Mouse (Mus musculus): ENCODE measurements around the gene P2ry6. TPM values are rescaled to one million over a fixed set of nuclear protein-coding genes. Genes with fewer than 3 reads are reported as not detected.

P2ry6 gene
- total RNA-seq, 1 experiment = 0.45 TPM

DNA sequence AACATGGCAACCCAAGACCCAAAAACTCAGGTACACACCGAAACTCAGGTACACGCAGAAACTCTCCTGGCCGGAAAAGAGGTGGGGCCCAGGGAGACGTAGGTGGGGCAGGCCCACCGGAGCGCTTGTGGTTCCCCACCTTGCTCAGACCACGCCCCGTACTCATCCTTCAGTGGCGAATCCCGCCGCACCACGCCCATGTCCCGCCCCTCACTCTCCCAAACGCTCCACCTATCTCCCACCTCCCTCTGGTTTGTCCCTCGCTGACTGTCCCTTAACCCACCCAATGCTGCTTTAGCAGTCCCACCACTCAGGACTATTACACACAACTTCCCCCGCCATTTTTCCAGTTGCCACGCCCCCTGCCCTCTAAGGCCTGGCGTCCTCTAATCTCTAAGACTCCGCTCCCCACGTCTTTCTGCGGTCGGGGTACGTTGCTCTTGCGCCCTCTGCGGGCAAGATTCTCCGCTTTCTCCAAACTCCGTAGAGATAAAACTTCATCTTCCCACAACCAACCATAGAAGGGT is 41.9 kb downstream of the P2ry6 start:
- H3K9me3 ChIP-seq (ENCODE audit: control insufficient read depth, insufficient read depth, low read depth, low read length) = no peaks in the 10 kb centered on the region
- H3K9ac ChIP-seq (ENCODE audit: insufficient read depth, low read depth, low read length, poor library complexity, severe bottlenecking) = peak overlapping the region; percentile 76
- H3K4me3 ChIP-seq (ENCODE audit: insufficient read depth in 1 of 2, low read depth in 1 of 2, low read length in 2 of 2, poor library complexity in 1 of 2, severe bottlenecking in 1 of 2) = peak overlapping the region; percentile 76 to 96
- peak; percentile 96 for DNase-seq (ENCODE audit: low read depth, low spot score)
- TF ChIP-seq ZNF384 (IDR thresholded peaks at IDR 0.05; ENCODE audit: low read depth, low read length) (no peak), MAFK (IDR thresholded peaks at IDR 0.05; ENCODE audit: insufficient read depth, low read depth, low read length) (no peak), ZC3H11A (IDR thresholded peaks at IDR 0.05; ENCODE audit: borderline replicate concordance, low read depth, low read length) (peak; percentile 7; the same call in 1 of the 2 replicates), CHD2 (IDR thresholded peaks at IDR 0.05; ENCODE audit: low read depth, low read length) (no peak), HCFC1 (IDR thresholded peaks at IDR 0.05; ENCODE audit: borderline replicate concordance, insufficient read depth, low read length) (0 out of 2 replicates have a peak, but pooled peaks have one; percentile 38)
- peaks cover 20% of the 10 kb centered on the region; the same call in 1 of the 2 replicates for H3K36me3 ChIP-seq (ENCODE audit: control insufficient read depth, insufficient read depth, low read length, poor library complexity, severe bottlenecking)
- in situ Hi-C loops (cut with MboI; ENCODE audit: low sequenced_read_pairs in 2 of 2, unreplicated experiment in 2 of 2) = no loop called here
- peak overlapping the region; percentile 85 for H3K27ac ChIP-seq (ENCODE audit: insufficient read depth, low read depth, low read length, poor library complexity, severe bottlenecking)
- H3K4me1 ChIP-seq (ENCODE audit: control insufficient read depth in 2 of 2, insufficient read depth in 2 of 2, low read length in 2 of 2, poor library complexity in 1 of 2) = peaks cover 5 to 19% of the 10 kb centered on the region in 2 experiments; a peak in 3 of 4 replicates

DNA sequence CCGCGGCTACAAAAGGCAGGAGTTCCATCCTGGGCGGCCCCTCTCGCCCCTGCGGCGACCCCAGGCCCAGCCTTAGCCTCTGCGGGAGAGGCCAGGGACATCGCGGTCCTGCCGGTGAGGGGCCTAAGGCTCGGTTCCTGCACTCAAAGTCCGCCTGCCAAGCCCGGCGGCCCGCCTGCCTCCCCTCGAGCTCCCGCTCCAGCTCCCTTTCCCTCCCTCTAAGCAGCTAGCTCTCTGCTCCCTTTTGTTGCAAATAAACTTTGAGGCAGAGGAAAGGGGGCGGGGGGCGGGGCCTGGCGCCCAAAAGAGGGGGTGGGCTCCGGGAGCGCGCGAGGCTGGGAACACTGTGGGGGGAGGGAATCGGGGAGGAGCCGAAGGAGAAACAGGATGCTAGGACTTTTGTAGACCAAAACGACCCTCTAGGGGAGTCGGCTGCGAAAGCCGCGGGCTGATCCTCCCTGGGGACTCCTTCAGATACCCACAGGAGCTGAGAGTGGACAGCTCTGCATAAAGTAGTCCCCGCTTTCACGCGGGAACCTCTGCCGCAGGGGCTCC is 42.4 kb downstream of the P2ry6 start, which contains the start of gene Arhgef17:
Arhgef17 (minus strand) TSS at position 182 of the 555 bp plus-strand sequence.
- peak; percentile 88 for DNase-seq (ENCODE audit: low read depth, low spot score)
- peaks cover 5 to 22% of the 10 kb centered on the region in 2 experiments; a peak in 3 of 4 replicates for H3K4me1 ChIP-seq (ENCODE audit: control insufficient read depth in 2 of 2, insufficient read depth in 2 of 2, low read length in 2 of 2, poor library complexity in 1 of 2)
- H3K36me3 ChIP-seq (ENCODE audit: control insufficient read depth, insufficient read depth, low read length, poor library complexity, severe bottlenecking) = peaks cover 20% of the 10 kb centered on the region; the same call in 1 of the 2 replicates
- peak within 1 kb of the TSS; percentile 85 for H3K27ac ChIP-seq (ENCODE audit: insufficient read depth, low read depth, low read length, poor library complexity, severe bottlenecking)
- peak within 1 kb of the TSS; percentile 80 for H3K9ac ChIP-seq (ENCODE audit: insufficient read depth, low read depth, low read length, poor library complexity, severe bottlenecking)
- H3K4me3 ChIP-seq (ENCODE audit: insufficient read depth in 1 of 2, low read depth in 1 of 2, low read length in 2 of 2, poor library complexity in 1 of 2, severe bottlenecking in 1 of 2) = peak within 1 kb of the TSS; percentile 76 to 96
- no peaks in the 10 kb centered on the region for H3K9me3 ChIP-seq (ENCODE audit: control insufficient read depth, insufficient read depth, low read depth, low read length)
- TF ChIP-seq HCFC1 (IDR thresholded peaks at IDR 0.05; ENCODE audit: borderline replicate concordance, insufficient read depth, low read length) (no peak), MAFK (IDR thresholded peaks at IDR 0.05; ENCODE audit: insufficient read depth, low read depth, low read length) (no peak), ZNF384 (IDR thresholded peaks at IDR 0.05; ENCODE audit: low read depth, low read length) (no peak)
- in situ Hi-C loops (cut with MboI; ENCODE audit: low sequenced_read_pairs in 2 of 2, unreplicated experiment in 2 of 2) = no loop called here

DNA sequence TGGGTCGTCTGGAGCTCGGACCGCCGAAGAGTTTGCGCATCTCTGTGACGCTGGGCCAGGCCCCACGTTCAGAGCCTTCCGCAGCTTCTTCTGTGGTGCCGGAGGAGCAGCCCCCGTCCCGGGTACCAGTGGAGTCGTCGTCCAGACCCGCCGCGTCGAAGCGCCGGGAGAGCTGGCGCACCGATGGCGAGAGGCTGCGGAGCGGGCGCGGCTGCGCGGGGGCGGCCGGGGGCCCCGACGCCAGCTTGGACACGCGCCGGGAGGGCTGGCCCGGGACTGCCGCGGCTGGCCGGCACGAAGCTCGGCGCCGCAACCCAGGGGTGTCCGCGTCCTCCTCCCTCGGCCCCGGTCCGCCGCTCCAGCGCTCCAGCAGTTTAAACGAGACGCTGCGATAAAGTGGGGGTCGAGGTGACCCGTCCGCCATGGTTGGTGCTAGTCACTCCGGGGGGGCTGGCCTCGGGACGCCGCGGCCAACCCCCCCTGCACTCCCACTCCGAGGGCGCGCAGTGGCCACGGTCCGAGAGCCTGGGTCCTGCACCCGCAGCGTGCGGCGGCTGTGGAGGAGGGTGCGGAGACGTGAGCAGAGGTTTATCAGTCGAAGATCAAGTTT is 43.0 kb downstream of the P2ry6 start:
- in situ Hi-C loops (cut with MboI; ENCODE audit: low sequenced_read_pairs in 2 of 2, unreplicated experiment in 2 of 2) = no loop called here
- DNase-seq (ENCODE audit: low read depth, low spot score) = no peak
- peak overlapping the region; percentile 80 for H3K9ac ChIP-seq (ENCODE audit: insufficient read depth, low read depth, low read length, poor library complexity, severe bottlenecking)
- peak overlapping the region; percentile 78 for H3K27ac ChIP-seq (ENCODE audit: insufficient read depth, low read depth, low read length, poor library complexity, severe bottlenecking)
- H3K9me3 ChIP-seq (ENCODE audit: control insufficient read depth, insufficient read depth, low read depth, low read length) = no peaks in the 10 kb centered on the region
- H3K36me3 ChIP-seq (ENCODE audit: control insufficient read depth, insufficient read depth, low read length, poor library complexity, severe bottlenecking) = peaks cover 20% of the 10 kb centered on the region; the same call in 1 of the 2 replicates
- H3K4me1 ChIP-seq (ENCODE audit: control insufficient read depth in 2 of 2, insufficient read depth in 2 of 2, low read length in 2 of 2, poor library complexity in 1 of 2) = peaks cover 5 to 28% of the 10 kb centered on the region in 2 experiments; a peak in 3 of 4 replicates
- TF ChIP-seq ZNF384 (IDR thresholded peaks at IDR 0.05; ENCODE audit: low read depth, low read length) (no peak), ZC3H11A (IDR thresholded peaks at IDR 0.05; ENCODE audit: borderline replicate concordance, low read depth, low read length) (no peak), MAFK (IDR thresholded peaks at IDR 0.05; ENCODE audit: insufficient read depth, low read depth, low read length) (no peak), HCFC1 (IDR thresholded peaks at IDR 0.05; ENCODE audit: borderline replicate concordance, insufficient read depth, low read length) (no peak), CHD2 (IDR thresholded peaks at IDR 0.05; ENCODE audit: low read depth, low read length) (no peak)
- peak overlapping the region; percentile 76 to 96 for H3K4me3 ChIP-seq (ENCODE audit: insufficient read depth in 1 of 2, low read depth in 1 of 2, low read length in 2 of 2, poor library complexity in 1 of 2, severe bottlenecking in 1 of 2)

GRCm38 (mm10) chr7:100930619-100931315 is 43.7 kb downstream of the P2ry6 start:
- no peak for TF ChIP-seq ZNF384 (IDR thresholded peaks at IDR 0.05; ENCODE audit: low read depth, low read length)
- TF ChIP-seq ZC3H11A (IDR thresholded peaks at IDR 0.05; ENCODE audit: borderline replicate concordance, low read depth, low read length) = no peak
- TF ChIP-seq HCFC1 (IDR thresholded peaks at IDR 0.05; ENCODE audit: borderline replicate concordance, insufficient read depth, low read length) = no peak
- no peak for TF ChIP-seq MAFK (IDR thresholded peaks at IDR 0.05; ENCODE audit: insufficient read depth, low read depth, low read length)
- TF ChIP-seq CHD2 (IDR thresholded peaks at IDR 0.05; ENCODE audit: low read depth, low read length) = no peak
- Histone ChIP-seq H3K9ac (ENCODE audit: insufficient read depth, low read depth, low read length, poor library complexity, severe bottlenecking) (peak overlapping the region; percentile 80), H3K4me1 (ENCODE audit: control insufficient read depth in 2 of 2, insufficient read depth in 2 of 2, low read length in 2 of 2, poor library complexity in 1 of 2) (peaks cover 5 to 32% of the 10 kb centered on the region in 2 experiments; a peak in 3 of 4 replicates), H3K36me3 (ENCODE audit: control insufficient read depth, insufficient read depth, low read length, poor library complexity, severe bottlenecking) (peaks cover 20% of the 10 kb centered on the region; the same call in 1 of the 2 replicates), H3K27ac (ENCODE audit: insufficient read depth, low read depth, low read length, poor library complexity, severe bottlenecking) (no peak overlapping the region), H3K4me3 (ENCODE audit: insufficient read depth in 1 of 2, low read depth in 1 of 2, low read length in 2 of 2, poor library complexity in 1 of 2, severe bottlenecking in 1 of 2) (peak overlapping the region; percentile 76 to 96), H3K9me3 (ENCODE audit: control insufficient read depth, insufficient read depth, low read depth, low read length) (no peaks in the 10 kb centered on the region)
- in situ Hi-C loops (cut with MboI; ENCODE audit: low sequenced_read_pairs in 2 of 2, unreplicated experiment in 2 of 2) = no loop called here
- no peak for DNase-seq (ENCODE audit: low read depth, low spot score)

Data from ES-E14 (cell line).